Mouse (Mus musculus): ENCODE data around the gene Smim1. TPM values are rescaled to one million over a fixed set of nuclear protein-coding genes. Genes with fewer than 3 reads are reported as not detected.

Smim1 gene
- total RNA-seq, 2 experiments from 2014 or later = 2.6 to 13.6 TPM

DNA sequence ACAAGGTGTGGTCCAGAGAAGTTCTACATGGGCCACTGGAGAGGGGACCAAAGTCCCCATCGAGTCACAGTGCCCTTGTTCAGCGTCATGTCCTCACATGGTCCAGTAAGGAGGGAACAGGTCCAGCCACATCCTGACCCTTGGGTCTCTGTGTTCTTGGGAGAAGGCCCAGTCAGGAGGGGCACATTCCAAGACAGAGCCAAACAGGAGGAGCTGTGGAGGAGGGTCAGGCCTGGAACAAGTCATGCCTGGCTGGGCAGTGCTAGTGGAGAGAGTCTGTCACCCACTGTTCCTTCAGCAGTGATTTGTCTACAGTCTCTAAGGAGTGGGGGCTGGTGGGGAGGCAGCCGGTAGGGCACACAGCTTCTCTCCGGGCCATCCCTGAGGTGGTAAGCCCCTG lies 3.6 kb downstream of the Smim1 start:
- no peak for ATAC-seq (replicated peaks; ENCODE audit: poor library complexity)

DNA sequence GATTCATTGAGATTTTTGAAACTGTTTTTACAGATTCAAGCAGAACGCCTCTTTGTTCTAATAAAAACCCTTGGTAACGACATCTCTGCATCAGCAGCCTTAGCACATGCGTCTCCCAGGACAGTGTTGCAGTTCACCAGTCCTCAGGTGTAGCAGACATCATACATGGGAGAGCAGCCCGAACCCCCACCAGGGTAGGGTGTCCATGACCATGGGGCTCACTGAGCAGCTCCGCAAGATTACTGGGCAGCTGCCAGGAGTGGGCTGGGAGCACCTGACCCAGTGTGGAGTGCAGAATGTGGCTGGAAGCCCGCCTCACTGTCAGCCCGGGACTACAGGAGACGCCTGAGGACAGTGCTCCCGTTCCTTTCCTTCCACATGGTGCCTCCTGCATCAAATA lies 4.6 kb downstream of the Smim1 start:
- ATAC-seq (replicated peaks; ENCODE audit: poor library complexity) = no peak

DNA sequence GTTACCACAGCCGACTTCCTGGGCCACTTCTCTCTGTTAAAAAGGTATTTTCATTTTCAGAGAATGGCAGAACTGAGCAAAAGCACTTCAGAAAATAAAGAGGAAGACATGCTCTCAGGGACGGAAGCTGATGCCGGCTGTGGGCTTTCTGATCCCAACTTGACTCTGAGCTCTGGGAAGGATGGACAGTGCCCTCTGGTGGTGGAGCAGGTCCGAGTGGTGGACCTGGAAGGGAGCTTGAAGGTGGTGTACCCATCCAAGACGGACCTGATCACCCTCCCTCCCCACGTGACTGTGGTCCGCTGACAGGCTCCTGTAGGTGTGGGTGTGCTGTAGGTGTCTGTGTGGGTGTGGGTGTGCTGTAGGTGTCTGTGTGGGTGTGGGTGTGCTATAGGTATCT lies 6.5 kb downstream of the Smim1 start:
- ATAC-seq (replicated peaks; ENCODE audit: poor library complexity) = peak; percentile 43

DNA sequence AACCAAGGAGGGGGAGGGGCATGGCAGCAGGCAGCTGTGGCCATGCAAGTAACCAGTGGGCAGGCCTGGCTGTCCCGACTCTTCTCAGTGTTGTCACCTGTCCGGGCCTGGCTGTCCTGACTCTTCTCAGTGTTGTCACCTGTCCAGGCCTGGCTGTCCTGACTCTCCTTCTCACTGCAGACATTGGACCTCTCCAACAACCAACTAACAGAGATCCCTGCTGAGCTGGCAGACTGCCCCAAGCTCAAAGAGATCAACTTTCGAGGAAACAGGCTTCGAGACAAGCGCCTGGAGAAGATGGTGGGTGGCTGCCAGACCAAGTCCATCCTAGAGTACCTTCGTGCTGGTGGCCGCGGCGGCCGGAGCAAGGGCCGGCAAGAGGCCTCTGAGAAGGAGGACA lies 10.6 kb downstream of the Smim1 start:
- no peak for ATAC-seq (replicated peaks; ENCODE audit: poor library complexity)

DNA sequence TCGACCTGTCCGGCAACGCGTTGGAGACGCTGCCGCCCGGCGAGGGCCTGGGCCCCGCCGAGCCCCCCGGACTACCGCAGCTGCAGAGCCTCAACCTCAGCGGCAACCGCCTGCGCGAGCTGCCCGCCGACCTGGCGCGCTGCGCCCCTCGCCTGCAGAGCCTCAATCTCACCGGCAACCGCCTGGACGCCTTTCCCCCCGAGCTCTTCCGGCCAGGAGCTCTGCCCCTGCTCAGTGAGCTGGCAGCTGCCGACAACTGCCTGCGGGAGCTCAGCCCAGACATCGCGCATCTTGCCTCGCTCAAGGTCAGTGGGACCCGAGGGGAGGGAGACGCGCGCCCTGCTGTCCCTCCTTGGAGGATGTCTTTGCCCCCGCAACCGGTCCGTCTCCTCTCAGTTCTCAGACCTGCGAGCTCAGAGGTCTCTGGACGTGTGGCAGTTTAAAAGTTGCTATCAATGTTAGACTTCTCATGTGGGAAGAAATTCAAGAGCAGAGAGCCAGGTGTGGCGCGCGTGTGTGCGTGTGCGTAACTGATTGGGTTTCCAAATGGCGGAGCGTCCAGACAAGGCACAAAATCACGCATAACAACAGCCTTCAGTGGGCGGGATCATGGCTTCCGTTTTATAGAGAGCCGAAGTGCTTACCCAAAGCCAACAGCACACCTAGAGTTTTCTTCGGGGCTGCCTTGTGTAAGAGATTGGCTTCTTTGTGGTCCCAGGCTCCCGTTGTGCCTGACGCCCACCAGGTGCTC lies 13.7 kb downstream of the Smim1 start:
- ATAC-seq (replicated peaks; ENCODE audit: poor library complexity) = peak; percentile 53

DNA sequence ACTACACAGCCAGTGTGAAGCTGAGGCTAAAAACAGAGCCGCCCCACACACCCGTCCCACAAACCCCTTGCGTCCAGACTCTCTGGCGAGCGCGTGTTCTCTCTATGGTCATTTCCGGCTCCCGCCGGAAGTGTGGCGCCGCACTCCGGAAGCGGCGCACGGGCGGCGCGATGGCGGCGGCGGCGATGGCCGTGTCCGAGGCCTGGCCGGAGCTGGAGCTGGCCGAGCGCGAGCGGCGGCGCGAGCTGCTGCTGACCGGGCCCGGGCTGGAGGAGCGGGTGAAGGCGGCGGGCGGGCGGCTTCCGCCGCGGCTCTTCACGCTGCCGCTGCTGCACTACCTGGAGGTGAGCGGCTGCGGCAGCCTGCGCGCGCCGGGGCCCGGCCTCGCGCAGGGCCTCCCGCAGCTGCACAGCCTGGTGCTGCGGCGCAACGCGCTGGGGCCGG lies 14.4 kb downstream of the Smim1 start, which contains the start of gene Lrrc47:
Gene Lrrc47 (plus strand): TSS at position 86 of the 444 bp plus-strand sequence.
- peak; percentile 88 for ATAC-seq (replicated peaks; ENCODE audit: poor library complexity)

DNA sequence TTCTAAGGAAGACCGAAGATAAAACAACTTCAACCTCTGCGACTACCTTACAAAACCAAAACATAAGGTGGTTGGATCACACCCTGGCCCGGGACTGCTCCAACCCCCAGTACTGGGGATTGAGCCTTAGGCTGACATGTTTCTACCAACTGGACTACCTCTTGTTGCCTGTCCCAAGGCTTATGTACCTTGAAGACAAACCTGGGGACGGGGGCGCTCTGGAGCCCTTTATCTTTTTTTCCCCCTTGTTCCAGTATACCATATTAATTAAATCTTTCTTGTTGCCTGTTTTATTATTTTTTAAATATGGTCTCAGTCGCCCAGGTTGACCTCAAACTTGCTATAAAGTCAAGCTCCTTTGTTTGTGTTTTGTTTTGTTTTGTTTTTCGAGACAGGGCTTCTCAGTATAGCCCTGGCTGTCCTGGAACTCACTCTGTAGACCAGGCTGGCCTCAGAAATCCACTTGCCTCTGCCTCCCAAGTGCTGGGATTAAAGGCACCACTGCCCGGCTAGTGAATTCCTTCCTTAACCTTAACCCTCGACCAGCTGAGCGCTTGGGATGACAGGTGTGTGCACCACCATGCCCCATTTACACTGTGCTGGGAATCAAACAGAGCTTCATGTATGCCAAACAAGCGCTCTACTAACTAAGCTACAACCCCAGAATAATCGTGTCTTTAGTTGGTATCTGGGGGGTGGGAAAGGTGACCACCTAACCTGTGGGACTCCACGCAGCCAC lies 15.0 kb downstream of the Smim1 start:
- peak; percentile 43 for ATAC-seq (replicated peaks; ENCODE audit: poor library complexity)

DNA sequence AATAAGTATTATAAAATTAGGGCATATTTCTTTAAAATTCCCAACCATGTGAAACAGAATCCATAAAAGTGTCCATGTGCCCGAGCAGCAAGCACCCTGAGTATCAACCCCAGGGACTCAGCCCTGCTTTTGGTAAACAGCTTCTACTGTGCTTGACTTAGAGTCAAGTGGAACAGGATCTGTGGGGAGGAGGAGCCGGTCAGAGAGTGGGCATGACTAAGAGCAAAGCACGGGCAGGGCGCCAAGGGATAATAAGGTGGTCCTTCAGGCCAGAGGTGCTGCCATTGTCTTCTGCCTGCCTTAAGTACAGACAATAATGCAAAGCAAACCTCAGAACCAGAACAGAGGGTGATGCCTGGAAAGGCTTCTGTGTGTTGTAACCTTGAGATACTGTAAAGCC lies 18.3 kb downstream of the Smim1 start:
- ATAC-seq (replicated peaks; ENCODE audit: poor library complexity) = no peak

DNA sequence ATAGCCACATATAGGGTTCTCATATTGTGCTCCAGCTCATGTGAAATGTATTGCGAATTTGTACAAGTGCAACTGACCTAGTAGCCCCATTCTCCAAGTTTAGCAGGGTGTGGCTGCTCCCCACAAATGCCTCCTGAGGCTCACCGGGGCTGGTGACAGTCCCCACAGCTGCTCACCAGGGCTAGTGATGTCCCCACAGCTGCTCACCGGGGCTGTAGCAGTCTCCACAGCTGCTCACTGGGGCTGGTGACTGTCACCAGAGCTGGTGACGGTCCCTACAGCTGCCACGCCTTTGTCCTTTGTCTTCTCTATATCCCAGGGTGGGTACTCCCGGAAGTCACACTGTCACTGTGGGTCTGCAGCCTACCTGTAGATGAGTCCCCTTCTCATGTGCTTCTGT lies 19.8 kb downstream of the Smim1 start:
- ATAC-seq (replicated peaks; ENCODE audit: poor library complexity) = no peak

DNA sequence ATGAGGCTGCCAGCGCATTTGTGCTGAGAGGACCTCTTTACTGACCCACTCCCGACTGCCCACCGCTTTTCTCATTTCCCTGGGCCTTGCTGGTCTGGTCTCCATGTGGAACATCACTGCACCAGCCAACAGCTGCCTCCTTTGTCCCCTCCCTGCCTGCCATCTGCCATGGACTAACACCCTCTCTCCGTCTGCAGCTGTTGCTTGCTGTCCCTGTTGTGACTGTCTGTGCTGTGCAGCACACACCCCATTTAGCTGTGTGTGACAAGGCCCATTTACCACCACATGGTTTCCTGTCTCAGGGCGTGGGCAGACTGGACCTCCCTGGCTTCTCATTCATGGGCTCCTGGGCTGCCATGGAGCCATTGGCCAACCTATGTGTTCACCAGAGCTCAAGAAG lies 20.5 kb downstream of the Smim1 start:
- no peak for ATAC-seq (replicated peaks; ENCODE audit: poor library complexity)

DNA sequence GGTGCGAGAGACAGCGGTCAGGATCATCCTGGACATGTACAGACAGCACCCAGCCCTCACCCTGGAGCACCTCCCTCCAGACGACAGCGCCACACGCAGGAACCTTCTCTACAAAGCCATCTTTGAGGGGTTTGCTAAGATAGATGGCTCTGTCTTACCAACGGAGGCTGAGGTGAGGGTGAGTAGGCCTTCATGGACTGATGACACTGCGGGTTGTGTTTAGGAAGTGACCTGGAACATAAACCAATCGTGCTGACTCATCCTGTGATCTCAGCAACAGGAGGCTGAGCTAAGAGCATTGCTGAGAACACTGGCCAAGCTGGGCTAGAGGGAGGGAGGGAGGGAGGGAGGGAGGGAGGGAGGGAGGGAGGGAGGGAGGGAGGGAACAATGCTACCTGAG lies 32.5 kb downstream of the Smim1 start:
- no peak for ATAC-seq (replicated peaks; ENCODE audit: poor library complexity)

DNA sequence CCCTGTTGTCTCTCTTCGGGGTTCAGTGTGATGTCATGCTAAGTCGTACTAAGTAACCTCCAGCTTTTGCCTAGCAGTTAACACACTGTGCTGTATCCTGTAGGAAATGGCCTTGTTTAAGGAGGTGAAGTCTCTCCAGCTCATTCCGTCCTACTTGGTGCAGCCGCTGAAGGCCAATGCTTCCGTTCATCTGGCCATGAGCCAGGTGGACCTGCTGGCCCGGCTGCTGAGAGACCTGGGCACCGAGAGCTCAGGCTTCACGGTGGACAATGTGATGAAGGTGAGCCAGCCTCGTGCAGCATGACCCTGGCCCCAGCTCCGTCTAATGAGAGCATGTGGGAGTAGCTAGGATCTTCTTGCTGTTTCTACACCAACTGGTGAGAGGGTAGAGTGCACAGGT lies 33.3 kb downstream of the Smim1 start:
- no peak for ATAC-seq (replicated peaks; ENCODE audit: poor library complexity)

DNA sequence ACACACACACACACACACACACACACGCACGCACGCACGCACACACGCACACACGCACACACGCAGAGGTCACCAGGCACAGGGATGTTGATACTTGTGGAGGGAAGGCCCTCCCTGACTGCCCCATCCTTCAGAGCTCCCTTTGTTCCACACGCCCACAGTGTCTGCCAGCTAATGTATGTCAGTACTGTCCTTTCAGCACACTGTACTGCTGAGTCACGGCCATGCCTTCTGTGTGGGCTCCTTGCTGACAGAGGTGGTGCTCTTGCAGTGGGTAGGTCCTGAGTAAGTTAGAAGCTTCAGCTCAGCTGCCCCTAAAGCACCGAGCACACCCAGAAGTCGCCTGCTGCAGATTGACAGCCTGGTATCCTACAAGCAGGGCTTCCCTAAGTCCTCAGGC lies 45.6 kb downstream of the Smim1 start:
- no peak for ATAC-seq (replicated peaks; ENCODE audit: poor library complexity)

DNA sequence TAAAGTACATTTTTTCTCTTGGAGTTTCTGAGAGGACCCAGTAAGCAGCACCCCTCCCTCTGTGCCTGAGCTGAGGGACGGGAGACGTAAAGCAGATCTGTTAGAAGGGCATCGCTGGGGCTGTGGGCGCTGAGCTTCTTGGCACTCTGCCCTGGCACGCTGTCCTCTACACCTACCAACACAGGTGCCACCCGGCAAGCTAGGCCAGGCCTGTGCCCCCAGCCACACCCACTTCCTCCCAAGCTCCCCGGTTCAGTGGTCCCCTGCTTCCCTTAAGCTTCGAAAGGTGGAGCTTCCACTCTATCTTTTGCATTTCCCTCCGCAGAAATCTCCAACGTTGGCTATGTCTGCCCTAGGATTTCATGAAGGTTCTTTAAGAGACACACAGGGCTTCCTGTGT lies 46.8 kb downstream of the Smim1 start:
- ATAC-seq (replicated peaks; ENCODE audit: poor library complexity) = no peak

DNA sequence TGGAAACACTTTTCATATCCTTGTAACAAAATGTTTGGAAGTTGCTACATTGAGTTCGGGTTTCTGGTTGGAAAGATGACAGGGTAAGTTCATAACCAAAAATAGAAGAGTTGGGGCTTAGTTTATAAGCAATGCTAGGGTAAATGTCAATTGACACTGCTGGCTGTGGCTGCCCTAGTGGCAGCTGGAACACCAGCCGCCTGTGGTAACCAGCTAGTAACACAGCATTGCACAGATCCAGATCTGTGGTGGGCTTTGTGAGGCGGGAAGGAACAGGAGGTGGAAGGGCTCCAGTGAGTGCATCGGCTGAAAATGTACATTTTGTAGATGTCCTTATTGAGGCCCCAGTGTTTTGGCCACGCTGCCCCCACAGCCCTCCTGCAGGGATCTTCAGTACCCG lies 50.3 kb downstream of the Smim1 start:
- peak; percentile 47 for ATAC-seq (replicated peaks; ENCODE audit: poor library complexity)

DNA sequence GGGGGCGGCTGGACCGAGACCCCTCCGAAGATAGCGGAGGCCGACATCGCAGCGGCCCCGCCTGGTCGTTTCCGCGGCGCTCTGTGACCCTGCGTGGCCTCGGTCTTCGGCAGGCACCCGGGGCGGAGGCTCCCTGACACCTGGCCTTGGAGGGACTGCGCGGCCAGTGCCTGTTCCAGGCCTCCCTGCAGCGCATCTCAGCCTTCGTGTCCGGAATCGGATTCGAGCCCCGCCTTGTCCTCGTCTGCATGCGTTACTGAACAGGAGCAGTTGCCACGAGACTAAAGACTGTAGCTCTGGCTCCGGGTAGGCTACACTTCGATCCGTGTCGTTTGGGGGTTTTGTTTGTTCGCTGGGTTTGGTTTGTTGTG lies 50.8 kb downstream of the Smim1 start:
- ATAC-seq (replicated peaks; ENCODE audit: poor library complexity) = peak; percentile 18

DNA sequence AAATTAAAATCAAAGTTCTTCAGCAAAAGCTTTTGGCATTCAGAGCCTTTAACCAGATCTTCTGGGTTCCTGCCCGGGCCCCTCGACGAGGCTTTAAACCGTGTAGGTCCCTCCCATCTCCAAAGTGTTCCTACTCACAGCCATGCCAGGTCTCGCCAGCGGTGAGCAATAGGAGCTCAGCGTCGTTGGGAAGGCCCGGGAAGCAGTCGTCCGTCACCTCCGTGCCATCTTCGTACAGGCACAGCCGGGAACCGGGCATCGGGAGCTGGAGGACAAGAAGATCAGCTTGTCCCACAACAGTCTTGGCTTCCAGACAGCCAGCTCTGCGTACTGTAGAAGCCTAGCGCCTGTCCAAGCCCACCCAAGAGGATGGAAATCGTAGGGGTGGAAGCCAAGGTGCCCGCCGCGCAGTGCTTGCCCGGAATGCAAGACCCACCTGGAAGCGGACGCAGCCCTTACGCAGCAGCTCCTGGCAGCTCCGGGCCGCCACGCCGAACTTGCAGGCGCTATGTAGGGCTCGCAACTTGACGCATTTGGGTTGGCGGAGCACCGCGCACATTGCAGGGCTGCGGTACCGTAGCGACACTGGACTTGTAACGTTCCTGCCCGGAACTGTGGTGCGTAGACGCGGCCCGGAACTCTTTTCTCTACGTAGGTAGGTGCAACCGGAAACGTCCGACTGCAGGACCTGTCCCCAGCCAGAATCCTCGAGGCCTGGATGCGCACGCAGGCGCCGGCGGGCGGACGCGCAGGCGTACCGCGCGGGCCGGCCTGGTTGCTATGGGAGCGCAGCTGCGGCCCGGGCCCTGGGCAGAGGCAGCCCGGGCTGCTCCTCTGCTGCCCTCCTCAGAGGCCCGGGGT lies 51.4 kb downstream of the Smim1 start, which contains the start of the genes Dffb and Cep104:
Gene Dffb (minus strand): TSS at position 696 of the 861 bp plus-strand sequence.
Gene Cep104 (plus strand): TSS at position 764 of the 861 bp plus-strand sequence.
- peak; percentile 81 for ATAC-seq (replicated peaks; ENCODE audit: poor library complexity)

Data from megakaryocyte progenitor cell, adult 5-6 weeks (primary cell).